Mouse (Mus musculus): Measurements from ENCODE around the gene Wsb2. TPM values are rescaled to one million over a fixed set of nuclear protein-coding genes. Genes with fewer than 3 reads are reported as not detected.

Wsb2 gene
- polyA plus RNA-seq, 1 experiment = 58.1 TPM

DNA sequence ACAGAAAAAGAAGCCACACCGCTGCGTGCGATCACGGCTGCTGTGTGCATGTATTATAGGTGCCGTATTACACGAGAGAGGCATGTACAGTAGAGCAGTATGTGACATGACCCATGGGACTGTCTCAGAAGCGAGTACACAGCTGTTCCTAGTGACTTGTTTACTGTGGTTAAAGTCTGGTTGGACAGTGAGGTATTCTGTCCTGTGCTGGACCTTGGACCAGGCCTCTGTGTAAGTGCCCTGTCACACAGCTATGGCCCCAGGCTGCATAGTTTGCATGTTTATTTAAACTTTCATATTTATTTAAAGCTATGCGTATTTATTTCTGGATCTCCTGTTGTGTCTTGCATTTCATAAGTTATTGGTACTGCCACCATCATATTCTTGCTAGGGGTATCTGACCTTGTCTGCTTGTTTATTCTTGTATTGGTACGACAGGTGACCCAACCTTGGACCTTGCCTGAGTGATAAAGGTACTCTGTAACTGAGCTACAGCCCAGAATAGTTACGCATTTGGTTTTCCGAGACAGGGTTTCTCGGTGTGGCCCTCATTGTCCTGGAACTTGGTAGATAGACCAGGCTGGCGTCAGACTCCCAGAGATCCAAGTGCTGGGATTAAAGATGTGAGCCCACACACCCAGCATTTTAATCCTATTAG lies 8.9 kb downstream of the Wsb2 start:
- no peak for TF ChIP-seq GATA1 (IDR thresholded peaks at IDR 0.05; ENCODE audit: low read length)

DNA sequence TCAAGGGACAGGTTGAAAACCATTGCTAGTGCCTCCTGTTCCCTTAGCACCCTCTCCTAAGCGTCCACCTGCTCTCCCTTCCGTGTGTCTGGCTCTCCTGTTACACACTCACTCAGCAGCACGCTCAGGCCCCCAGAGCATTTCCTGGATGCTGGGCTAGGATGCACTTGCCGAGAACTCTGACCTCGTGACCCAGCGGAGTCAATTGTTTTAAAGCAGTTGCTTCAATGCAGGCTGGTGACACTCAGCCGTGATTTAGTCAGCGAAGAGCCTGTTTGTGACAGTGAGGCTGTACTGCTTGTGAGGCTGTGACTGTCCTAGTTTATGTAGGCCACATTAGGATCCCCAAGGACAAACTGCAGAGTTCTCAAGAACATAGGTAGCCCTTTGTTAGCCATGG lies 10.1 kb downstream of the Wsb2 start:
- no peak for TF ChIP-seq GATA1 (IDR thresholded peaks at IDR 0.05; ENCODE audit: low read length)

DNA sequence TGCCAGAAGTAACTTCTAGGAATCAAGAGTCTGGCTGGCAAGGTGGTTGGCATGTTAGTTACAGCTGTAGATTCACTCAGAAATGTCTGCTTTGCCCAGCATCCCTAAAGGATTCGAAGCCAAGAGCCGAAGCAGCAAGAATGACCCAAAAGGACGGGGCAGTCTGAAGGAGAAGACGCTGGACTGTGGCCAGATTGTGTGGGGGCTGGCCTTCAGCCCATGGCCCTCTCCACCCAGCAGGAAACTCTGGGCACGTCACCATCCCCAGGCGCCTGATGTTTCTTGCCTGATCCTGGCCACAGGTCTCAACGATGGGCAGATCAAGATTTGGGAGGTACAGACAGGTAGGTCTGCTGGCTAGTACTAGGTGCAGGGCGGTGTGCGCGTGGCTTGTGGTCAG lies 13.5 kb downstream of the Wsb2 start:
- no peak for TF ChIP-seq GATA1 (IDR thresholded peaks at IDR 0.05; ENCODE audit: low read length)

DNA sequence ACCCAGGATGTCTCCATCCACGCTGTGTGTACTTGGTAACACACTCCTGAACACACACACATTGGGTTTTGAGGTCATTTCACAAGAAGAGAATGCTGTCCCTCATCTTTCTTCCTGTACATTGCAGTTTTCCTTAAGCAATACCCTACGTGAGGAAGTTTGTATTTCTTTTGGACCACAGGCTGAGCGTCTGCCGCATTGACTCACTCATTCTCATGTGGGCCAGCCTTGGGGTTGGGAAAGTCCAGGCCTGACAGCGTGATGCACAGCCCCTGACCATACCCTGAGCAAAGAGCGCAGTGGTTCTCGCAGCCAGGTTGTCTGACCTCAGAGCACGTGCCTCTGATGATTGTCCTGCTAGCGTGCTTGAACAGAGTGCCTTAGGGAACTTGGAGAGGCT lies 16.3 kb downstream of the Wsb2 start:
- TF ChIP-seq GATA1 (IDR thresholded peaks at IDR 0.05; ENCODE audit: low read length) = no peak

DNA sequence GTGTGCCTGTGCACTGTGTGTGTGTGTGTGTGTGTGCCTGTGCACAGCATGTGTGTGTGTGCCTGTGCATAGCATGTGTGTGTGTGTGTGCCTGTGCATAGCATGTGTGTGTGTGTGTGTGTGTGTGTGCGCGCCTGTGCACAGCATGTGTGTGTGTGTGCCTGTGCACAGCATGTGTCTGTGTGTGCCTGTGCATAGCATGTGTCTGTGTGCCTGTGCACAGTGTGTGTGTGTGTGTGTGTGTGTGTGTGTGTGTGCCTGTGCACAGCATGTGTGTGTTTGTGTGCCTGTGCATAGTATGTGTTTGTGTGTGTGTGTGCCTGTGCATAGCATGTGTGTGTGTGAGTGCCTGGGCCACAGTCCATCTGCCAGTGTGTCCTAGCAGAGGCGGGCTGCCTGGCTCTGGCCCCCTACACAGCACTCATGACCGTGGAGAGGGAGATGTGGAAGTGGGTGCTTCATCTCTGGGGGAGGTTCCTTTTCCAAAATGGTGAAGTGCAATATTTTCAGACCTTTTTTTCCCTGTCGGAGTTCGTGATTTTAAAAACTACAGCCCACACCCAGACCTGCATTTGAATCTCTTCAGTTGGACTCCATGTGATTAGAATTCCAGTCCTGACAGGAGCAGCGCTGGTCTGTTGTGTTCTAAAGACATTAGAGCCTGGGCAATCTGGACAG lies 17.4 kb downstream of the Wsb2 start:
- no peak for TF ChIP-seq GATA1 (IDR thresholded peaks at IDR 0.05; ENCODE audit: low read length)

DNA sequence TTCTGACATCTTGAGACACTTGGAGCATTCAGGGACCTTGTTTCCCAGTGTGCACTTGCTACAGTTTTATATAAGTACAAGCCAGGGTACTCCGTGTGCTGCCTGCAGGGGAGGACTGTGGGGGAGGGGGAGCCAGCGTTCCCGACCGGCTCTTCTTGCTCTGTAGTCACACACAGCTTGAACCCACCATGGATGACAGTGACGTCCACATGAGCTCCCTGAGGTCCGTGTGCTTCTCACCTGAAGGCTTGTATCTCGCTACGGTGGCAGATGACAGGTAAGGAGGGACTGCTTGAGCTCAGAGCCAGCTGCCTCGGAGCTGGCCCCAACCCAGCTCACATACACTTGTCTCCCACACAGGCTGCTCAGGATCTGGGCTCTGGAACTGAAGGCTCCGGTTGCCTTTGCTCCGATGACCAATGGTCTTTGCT lies 19.2 kb downstream of the Wsb2 start:
- TF ChIP-seq GATA1 (IDR thresholded peaks at IDR 0.05; ENCODE audit: low read length) = no peak

DNA sequence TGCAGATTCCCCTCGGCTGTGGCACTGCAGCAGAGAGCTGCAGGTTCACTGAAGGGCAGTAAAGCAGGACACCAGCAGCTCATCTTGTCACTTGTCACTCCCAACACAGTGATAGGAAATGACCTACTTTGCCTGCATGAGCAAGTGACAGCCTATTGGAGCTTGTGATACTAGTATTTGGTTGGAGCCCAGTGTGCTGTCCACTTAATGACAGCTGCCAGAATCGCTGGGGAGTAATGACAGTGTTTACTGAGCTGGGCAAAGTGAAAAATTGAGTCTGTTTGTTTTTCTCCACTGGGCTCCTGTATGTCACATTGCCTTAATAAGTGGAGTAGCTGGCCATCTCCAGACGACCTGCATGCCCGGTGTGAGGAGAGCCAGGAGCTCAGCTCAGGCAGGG lies 23.1 kb downstream of the Wsb2 start:
- TF ChIP-seq GATA1 (IDR thresholded peaks at IDR 0.05; ENCODE audit: low read length) = no peak

DNA sequence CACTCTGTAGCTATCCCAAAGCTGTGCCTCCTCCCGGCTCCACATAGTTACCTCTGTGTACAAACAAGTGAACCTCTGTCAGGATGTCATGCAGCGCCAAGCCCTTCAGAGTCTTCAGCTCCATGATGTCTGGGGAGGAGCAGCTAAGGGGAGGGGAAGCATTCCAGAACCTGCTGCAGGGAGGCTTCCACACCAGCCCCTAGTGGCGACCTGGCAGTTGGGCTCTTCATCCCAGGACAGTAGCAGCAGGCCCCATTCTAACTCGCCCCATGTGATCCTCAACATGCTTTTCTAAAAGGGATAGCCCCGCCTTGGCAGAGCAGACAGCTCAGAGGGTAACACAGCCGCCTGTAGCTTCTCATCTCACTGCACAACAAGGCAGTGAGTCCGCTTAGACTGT lies 24.7 kb downstream of the Wsb2 start:
- TF ChIP-seq GATA1 (IDR thresholded peaks at IDR 0.05; ENCODE audit: low read length) = no peak

DNA sequence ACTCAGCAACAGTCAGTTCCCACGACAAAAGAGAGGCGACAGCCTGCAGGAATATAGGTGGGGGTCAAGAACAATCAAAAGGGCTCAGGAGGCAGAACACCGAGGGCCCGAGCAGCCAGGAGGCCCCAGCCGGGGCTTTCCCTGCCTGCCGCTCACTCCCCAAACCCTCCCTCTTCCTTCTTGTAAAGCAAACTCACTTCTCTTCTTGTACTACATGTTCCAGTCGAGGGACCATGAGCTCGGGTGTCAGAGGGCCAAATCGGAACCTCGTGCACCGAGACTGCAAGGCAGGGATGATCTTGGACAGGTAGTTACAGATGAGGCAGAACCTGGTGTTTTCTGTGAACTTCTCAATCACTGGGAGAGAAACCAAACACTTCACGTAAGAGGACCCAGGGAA lies 26.1 kb downstream of the Wsb2 start:
- no peak for TF ChIP-seq GATA1 (IDR thresholded peaks at IDR 0.05; ENCODE audit: low read length)

DNA sequence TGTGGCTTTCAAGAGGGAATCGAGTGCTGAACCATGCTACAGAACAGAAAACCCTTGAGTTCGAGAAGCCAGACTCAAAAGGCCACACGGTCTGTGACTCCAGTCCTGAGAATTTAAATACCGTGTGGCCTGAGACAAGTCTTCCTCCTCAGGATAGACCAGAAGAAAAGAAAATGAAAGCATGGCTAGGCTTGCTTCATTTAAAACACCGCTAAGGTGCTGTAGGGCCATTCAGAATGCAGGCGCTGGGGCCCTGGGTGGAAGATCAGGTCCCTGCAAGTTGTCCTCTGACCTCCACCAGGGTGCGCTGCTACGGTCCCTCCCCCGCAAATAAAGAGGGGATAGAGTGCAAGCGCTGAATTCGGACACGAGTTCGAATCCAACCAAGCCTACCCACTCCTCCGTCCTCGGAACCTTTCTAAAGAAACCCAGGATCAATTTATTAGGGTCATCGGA lies 31.2 kb downstream of the Wsb2 start:
- TF ChIP-seq GATA1 (IDR thresholded peaks at IDR 0.05; ENCODE audit: low read length) = no peak

DNA sequence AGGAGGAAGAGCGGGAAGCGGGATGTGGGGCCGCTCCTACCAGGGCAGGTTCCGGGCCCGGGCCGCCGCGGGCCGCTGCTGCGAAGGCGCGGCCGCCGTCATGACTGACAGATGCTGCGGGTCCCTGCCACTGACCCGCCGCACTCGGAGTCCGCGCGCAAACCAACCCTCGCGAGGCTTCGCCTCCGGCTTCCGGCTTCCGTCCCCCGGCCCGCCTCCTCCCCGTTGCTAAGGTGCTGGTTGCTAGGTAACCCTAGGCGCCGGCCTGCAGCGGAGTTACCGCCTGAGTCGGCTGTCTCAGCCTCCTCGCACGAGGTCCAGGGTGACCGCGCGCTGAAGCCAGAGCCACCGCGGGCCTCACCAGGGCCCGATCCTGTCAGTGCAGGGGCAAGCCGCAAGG lies 31.8 kb downstream of the Wsb2 start, which contains the start of gene Rfc5:
Rfc5 (minus strand) TSS at position 171 of the 400 bp plus-strand sequence.
- no peak for TF ChIP-seq GATA1 (IDR thresholded peaks at IDR 0.05; ENCODE audit: low read length)

DNA sequence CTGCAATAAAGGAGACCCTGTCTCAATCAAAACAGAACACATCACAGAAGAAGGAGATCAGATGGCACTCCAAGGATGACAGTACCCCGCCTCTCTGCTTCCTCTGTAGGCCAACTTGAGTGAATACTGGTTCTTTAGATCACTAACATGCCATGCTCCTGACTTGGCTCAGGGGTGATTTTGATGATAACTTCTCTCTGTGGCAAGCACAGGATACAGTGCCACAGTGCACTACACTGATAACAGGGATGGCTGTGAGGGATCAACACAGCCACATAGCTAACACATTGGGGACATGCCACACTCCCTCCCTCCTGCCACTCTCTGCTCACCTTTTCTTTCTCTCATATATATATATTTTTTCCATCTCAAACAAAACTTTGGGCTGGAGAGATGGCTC lies 33.8 kb downstream of the Wsb2 start:
- TF ChIP-seq GATA1 (IDR thresholded peaks at IDR 0.05; ENCODE audit: low read length) = no peak

DNA sequence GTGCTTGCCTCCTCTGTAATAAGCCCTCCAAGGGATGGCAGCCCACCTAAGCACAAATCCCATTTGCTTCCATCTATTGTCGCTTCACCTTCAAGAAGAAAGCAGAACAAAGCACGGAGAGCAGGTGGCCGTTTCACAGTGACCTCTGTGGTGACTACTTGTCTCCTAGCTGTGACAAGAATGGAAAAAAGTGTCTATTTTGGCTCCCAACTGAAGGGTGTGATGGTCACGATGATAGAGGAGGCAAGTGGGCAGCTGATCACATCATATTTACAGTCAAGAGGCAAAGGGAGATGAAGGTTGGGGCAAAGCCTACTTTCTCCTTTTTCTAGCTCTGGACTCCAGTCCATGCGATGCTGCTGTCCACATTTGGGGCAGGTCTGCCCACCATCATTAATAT lies 38.7 kb downstream of the Wsb2 start:
- no peak for TF ChIP-seq GATA1 (IDR thresholded peaks at IDR 0.05; ENCODE audit: low read length)

DNA sequence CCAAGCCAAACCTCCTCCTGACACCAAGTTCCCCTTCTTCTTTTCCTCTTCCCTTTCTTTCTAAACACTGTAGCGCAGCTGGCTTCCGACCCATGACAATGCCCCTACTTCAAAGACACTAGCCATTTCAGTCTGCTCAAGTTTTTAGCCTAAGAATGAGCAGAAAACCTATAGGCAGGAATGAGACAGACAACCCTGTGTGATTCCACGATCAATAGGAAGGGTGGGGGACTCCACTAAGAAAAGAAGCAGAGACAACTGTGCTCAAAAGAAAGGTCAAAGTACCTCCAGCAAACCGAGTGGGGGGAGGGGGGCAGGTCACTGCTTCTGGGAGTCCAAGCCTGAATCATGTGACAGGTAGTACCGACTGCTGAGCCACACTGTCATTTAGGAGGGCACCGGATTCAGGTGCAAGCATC lies 39.5 kb downstream of the Wsb2 start:
- TF ChIP-seq GATA1 (IDR thresholded peaks at IDR 0.05; ENCODE audit: low read length) = no peak

DNA sequence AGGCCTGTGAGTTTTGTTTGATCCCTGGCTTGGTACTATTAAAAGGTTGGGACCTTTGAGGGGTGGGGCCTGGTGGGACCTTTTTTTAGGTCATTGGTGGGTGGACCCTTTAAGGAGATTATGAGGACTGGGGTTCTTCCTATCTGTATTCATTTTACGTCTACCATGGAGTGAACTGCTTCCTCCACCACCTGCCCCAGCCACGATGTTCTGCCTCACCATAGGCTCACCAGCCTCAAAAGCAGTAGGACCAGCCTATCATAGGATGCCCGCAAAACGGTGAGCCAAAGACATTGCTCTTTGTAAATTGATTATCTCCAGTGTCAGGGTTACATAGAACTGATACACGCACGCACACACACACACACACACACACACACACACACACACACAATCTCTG lies 40.3 kb downstream of the Wsb2 start:
- no peak for TF ChIP-seq GATA1 (IDR thresholded peaks at IDR 0.05; ENCODE audit: low read length)

DNA sequence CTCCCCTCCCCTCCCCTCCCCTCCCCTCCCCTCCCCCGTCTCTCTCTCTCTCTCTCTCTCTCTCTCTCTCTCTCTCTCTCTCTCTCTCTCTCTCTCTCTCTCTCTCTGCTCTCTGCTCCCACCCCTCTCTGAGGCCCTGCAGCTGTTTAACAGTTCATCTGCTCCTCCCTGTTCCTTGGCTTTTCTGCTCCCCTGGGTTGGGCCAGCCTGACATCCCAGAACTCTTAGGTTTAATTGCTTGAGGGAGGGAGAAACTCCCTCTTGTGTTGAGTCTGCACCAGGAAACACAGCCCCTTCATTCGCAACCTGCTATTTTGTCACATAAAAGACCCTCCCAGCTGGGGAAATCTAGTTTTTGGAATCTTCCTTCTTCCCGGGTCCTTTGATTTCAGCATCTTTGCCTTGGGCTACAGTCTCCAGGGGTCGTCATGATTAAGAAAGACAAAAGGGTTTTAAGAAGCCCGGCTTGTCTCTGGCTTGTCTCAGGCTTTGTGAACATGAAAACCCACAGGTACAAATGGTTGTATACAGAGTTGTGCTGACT lies 41.0 kb downstream of the Wsb2 start:
- no peak for TF ChIP-seq GATA1 (IDR thresholded peaks at IDR 0.05; ENCODE audit: low read length)

DNA sequence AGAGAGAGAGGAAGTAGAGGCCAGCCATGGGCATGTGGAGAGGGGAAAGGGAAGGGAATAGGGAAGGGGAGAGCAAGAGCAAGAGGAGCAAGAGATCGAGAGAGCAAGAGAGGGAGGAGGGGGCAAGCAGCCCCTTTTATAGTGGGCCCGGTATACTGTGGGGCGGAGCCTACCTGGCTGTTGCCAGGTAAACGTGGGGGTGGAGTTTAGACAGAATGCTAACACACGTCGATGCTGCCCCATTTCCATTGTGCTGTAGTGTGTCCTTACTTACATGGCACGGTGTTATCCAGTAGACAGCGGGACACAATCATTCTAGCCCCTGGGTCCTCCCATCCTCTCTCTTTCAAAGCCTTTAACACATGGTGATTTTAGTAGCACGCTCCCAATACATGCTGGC lies 42.2 kb downstream of the Wsb2 start:
- no peak for TF ChIP-seq GATA1 (IDR thresholded peaks at IDR 0.05; ENCODE audit: low read length)

Data from G1E-ER4 (cell line).